Mouse (Mus musculus) gastrocnemius, adult 2 months (tissue): ENCODE results near the gene Cd2bp2. TPM values are rescaled to one million over a fixed set of nuclear protein-coding genes. Genes with fewer than 3 reads are reported as not detected.

ENCODE experiments used
- DNase-seq: peaks from one replicate; pipeline ENCODE4 v3.0.0; 2022
- H3K27ac ChIP-seq: fragments of 200-600 bp; 2 replicates; pipeline ENCODE4 v1.8.1; 2022; ENCODE audit warnings: mild to moderate bottlenecking
- H3K4me3 ChIP-seq: fragments of 200-600 bp; 2 replicates; pipeline ENCODE4 v1.8.1; 2022; ENCODE audit warnings: mild to moderate bottlenecking, moderate library complexity
- CTCF ChIP-seq: fragments of 200-600 bp; IDR thresholded peaks from 2 replicates; pipeline ENCODE4 v1.8.1; 2022; ENCODE audit warnings: antibody characterized with exemption, mild to moderate bottlenecking, moderate library complexity
- intact Hi-C: fragments of 180-260 bp; cut with DNase I; formaldehyde crosslinking; loops from one replicate; pipeline ENCODE4 v1.15.1; 2025
- total RNA-seq, 2 experiments: library from RNA; stranded (reverse); gene quantifications; 2 replicates each; pipeline ENCODE4 v1.2.3; 2021

Cd2bp2 gene
- total RNA-seq, 2 experiments from 2014 or later: 27.2 to 32.4 TPM

GRCm38 (mm10) chr7:127176937-127177336 is 18.9 kb downstream of the Cd2bp2 start:
- no peak overlapping the region for H3K27ac ChIP-seq
- no peak overlapping the region for H3K4me3 ChIP-seq
- intact Hi-C loops: no loop called here
- DNase-seq: no peak
- no peak for TF ChIP-seq CTCF

GRCm38 (mm10) chr7:127166501-127166900 is 29.3 kb downstream of the Cd2bp2 start:
- no peak overlapping the region for H3K27ac ChIP-seq

GRCm38 (mm10) chr7:127165607-127166493 is 30.0 kb downstream of the Cd2bp2 start:
- DNase-seq: no peak
- intact Hi-C loops: no loop called here
- TF ChIP-seq CTCF: no peak
- Histone ChIP-seq H3K27ac (no peak overlapping the region), H3K4me3 (no peak overlapping the region)

More at GRCm38 (mm10) chr7:127166501-127166900, 29.3 kb downstream of the Cd2bp2 start:
- no peak for TF ChIP-seq CTCF
- DNase-seq: no peak
- intact Hi-C loops: no loop called here
- H3K4me3 ChIP-seq: no peak overlapping the region

- intact Hi-C loops: no loop called here
- no peak for DNase-seq
- no peak overlapping the region for H3K4me3 ChIP-seq
- no peak for TF ChIP-seq CTCF
- no peak overlapping the region for H3K27ac ChIP-seq
These were observed 31.8 kb downstream of the Cd2bp2 start for GRCm38 (mm10) chr7:127164002-127164401.

GRCm38 (mm10) chr7:127162546-127162945 is 33.3 kb downstream of the Cd2bp2 start:
- Histone ChIP-seq H3K4me3 (no peak overlapping the region), H3K27ac (no peak overlapping the region)
- intact Hi-C loops: no loop called here
- DNase-seq: no peak
- no peak for TF ChIP-seq CTCF

GRCm38 (mm10) chr7:127157548-127157947 is 38.3 kb downstream of the Cd2bp2 start:
- TF ChIP-seq CTCF: no peak
- Histone ChIP-seq H3K27ac (no peak overlapping the region), H3K4me3 (no peak overlapping the region)
- no peak for DNase-seq
- intact Hi-C loops: no loop called here

GRCm38 (mm10) chr7:127153477-127153876 is 42.4 kb downstream of the Cd2bp2 start:
- TF ChIP-seq CTCF: no peak
- Histone ChIP-seq H3K4me3 (no peak overlapping the region), H3K27ac (peak overlapping the region; percentile 58; the same call in 1 of the 2 replicates)
- intact Hi-C loops: no loop called here
- DNase-seq: no peak

GRCm38 (mm10) chr7:127152464-127152863 is 43.4 kb downstream of the Cd2bp2 start:
- intact Hi-C loops: no loop called here
- H3K27ac ChIP-seq: no peak overlapping the region
- TF ChIP-seq CTCF: no peak
- no peak overlapping the region for H3K4me3 ChIP-seq
- no peak for DNase-seq

- H3K4me3 ChIP-seq: no peak overlapping the region
- TF ChIP-seq CTCF: no peak
- intact Hi-C loops: no loop called here
These were observed 47.9 kb downstream of the Cd2bp2 start for GRCm38 (mm10) chr7:127147901-127148300.

GRCm38 (mm10) chr7:127146267-127146603 is 49.6 kb downstream of the Cd2bp2 start:
- H3K27ac ChIP-seq: no peak overlapping the region
- intact Hi-C loops: no loop called here
- no peak overlapping the region for H3K4me3 ChIP-seq
- no peak for TF ChIP-seq CTCF
- DNase-seq: no peak

More at GRCm38 (mm10) chr7:127147901-127148300, 47.9 kb downstream of the Cd2bp2 start:
- H3K27ac ChIP-seq: no peak overlapping the region
- DNase-seq: no peak

- Histone ChIP-seq H3K4me3 (no peak overlapping the region), H3K27ac (no peak overlapping the region)
- intact Hi-C loops: no loop called here
- DNase-seq: no peak
- no peak for TF ChIP-seq CTCF
These were observed 50.2 kb downstream of the Cd2bp2 start for GRCm38 (mm10) chr7:127145387-127146266.

GRCm38 (mm10) chr7:127144412-127144811 is 51.4 kb downstream of the Cd2bp2 start:
- no peak overlapping the region for H3K27ac ChIP-seq
- no peak for TF ChIP-seq CTCF
- intact Hi-C loops: loop anchor here (5.0 kb wide), 1 partner anchor 38 kb away; no protein-coding TSS in a partner anchor
- no peak for DNase-seq
- H3K4me3 ChIP-seq: no peak overlapping the region

GRCm38 (mm10) chr7:127142666-127143065 is 53.2 kb downstream of the Cd2bp2 start:
- no peak overlapping the region for H3K27ac ChIP-seq
- intact Hi-C loops: loop anchor here (5.0 kb wide), 1 partner anchor 40 kb away; no protein-coding TSS in a partner anchor
- no peak for TF ChIP-seq CTCF
- H3K4me3 ChIP-seq: no peak overlapping the region
- DNase-seq: no peak
